Mouse (Mus musculus): ENCODE measurements around the gene Drd5.

Gene Drd5

GRCm38 (mm10) chr5:38350351-38350929 lies 31.3 kb downstream of the Drd5 start:
- DNase-seq (ENCODE audit: low read depth, low spot score): no peak

DNA sequence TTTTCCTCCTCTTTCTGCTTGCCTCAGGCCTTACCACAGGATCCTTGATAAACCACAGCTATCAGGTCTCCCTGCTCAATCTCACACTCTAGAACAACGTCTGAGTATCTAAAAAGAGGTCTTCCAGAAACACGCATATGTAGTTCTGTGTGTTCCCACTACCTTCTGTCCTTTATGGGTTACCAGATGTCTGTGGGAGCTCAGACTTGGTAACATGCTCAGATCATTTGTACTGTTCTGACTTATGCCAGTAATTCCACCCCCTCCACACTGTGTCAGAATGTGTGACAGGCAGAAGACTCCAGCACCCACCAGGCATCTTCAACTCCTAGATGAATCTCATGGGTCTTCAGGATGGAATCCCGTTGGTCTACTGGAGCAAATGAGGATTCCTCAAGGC lies 37.8 kb downstream of the Drd5 start:
- DNase-seq (ENCODE audit: low read depth, low spot score): no peak

DNA sequence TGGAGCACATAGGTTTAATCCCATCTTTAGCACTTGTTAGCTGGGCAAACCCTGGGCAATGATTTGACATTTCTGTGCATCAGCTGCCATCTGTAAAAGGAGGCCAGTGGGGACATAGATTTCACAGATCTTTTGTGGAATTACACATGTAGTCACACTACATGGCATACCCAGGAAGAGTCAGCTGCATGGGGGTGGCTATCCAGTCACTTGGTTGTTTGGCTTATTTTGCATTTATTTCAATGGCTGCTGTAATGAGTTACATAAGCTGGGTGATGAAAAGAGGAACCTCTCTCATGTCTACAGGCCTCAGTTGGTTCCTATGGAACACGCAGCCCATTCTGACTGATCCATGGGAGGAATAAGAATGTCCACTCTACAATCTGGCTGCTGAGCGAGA lies 40.5 kb downstream of the Drd5 start:
- DNase-seq (ENCODE audit: low read depth, low spot score): no peak

- DNase-seq (ENCODE audit: low read depth, low spot score): no peak
These were observed 45.2 kb downstream of the Drd5 start for GRCm38 (mm10) chr5:38364396-38364795.

- DNase-seq (ENCODE audit: low read depth, low spot score): no peak
These were observed 46.4 kb downstream of the Drd5 start for GRCm38 (mm10) chr5:38365521-38365920.

- no peak for DNase-seq (ENCODE audit: low read depth, low spot score)
These were observed 47.7 kb downstream of the Drd5 start for GRCm38 (mm10) chr5:38366650-38367470.

DNA sequence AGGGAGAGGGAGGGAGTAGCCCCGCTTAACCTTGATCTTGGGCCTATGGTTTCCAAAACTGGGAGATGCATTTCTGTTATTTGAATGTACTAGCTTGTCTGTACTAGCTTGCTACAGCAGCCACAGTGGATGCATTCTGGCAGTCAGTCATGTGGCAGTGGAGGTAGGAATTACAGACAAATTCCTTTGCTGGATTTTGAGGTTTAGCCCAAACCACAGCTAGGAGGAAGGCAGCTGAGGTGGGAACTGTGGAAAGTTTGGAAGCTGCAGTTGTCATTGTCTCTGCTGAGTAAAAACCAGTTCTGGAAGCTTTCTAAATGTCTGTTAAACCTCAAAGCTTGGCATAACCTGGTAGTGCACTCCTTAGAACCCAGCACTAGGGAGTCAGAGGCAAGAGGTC lies 52.1 kb downstream of the Drd5 start:
- no peak for DNase-seq (ENCODE audit: low read depth, low spot score)
